Mouse (Mus musculus) heart, postnatal 10 days (tissue): ENCODE results near the gene Hipk2. TPM values are rescaled to one million over a fixed set of nuclear protein-coding genes. Genes with fewer than 3 reads are reported as not detected.
A peak's percentile ranks its signal among the peaks of the same experiment; 100 is the strongest.

ENCODE experiments used
- DNase-seq, 2 experiments: peaks; one replicate each; pipeline ENCODE4 v3.0.0; 2021
- intact Hi-C: fragments of 180-260 bp; cut with DNase I; formaldehyde crosslinking; loops from one replicate; pipeline ENCODE4 v1.15.1; 2025
- total RNA-seq, 2 experiments: library from RNA; stranded (reverse); gene quantifications; 2 replicates each; pipeline ENCODE4 v1.2.3; 2021

The Hipk2 gene
- total RNA-seq, 2 experiments from 2014 or later = 73.7 to 80.5 TPM

DNA sequence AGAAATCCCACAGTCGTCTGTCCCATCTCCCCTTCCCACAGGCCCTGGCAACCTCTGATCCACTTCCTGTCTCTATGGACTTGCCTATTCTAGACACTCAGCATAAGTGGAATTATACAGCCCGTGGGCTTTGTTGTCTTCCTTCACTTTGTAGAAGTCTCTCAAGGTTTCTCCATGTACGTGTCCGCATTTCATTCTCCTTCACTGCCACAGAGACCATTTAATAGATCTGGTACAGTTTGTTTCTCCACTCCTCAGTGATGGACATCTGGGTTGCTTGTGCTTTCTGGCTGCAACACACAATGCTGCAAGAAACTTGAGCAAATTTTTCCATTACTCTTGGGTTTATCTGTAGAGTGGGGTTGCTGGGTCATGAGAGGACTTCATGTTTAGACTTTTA, 36.1 kb downstream of the Hipk2 start:
- no peak for DNase-seq
- intact Hi-C loops = no loop called here

DNA sequence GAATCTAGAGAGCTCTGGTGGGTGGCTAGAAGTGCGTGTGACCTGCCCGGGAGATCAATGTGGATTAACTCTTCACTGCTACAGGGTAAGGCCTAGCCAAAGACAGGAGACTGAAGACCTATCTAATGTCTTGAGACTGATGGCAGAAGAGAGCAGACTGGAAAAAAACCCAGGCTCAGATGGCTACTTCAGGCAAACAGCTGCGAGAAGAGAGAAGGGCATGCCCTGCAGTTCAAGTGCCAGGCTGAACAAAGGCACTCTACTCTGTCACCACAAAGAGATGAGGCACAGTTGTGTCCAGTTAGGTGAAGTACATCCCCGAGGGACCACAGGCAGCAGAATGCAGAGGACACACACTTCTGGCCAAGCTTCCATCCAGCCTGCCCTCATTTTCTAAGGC, 37.9 kb downstream of the Hipk2 start:
- DNase-seq = no peak
- intact Hi-C loops = no loop called here

DNA sequence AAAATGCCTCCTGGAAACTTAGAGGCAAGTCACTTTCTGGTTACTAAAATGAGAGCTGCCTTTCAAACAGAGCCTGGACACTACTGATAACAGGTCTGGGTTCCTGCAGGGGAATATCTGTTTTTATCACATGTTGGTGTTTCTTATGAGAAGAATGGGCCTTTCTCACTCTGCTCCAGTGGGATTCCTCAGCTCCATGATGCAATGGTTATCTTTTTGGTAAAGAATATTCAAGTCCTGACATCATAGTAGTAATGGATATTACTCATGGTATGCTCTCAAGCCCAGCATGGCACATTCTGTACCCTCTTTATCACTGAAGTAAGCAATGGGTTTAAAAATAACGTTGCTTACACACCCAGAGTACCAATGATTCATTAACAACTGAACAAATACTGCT, 40.7 kb downstream of the Hipk2 start:
- no peak for DNase-seq
- intact Hi-C loops = no loop called here

DNA sequence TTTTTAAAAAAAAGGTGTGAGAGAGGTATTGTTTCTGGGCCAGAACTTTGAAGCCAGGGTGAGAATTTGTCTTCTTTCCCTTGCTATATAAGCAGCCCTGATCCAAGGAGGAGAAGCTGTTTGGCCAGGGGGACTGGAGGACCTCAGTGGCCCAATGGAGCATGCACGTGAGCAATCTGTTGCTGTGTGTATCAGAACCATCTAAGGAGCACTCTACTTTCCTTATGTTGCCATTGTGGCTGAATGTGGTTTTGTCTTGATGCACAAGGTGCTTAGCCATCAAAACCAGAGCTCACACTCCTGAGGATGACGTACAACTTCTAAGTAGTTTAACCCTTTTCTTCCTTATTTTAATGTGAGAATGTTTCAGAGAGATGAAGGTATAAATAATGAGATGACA, 41.2 kb downstream of the Hipk2 start:
- intact Hi-C loops = no loop called here
- no peak for DNase-seq

DNA sequence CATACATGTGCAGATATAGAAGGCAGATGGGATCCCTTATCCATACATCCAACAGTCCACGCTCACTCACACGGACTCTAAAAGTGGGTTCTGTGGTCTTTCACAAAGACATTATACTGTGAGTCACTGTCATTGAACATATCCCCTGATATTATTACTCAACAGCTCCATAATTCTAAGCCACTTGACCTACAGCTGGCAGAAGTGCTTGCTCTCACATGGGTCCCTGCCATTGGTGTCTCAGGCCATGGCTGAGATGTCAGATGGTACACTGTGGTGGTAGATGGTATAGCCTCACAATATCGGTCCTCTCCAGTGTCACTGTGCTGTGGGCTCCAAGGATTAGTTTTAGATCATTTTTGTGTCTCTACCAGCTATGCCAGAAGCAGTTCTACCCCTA, 42.2 kb downstream of the Hipk2 start:
- no peak for DNase-seq

DNA sequence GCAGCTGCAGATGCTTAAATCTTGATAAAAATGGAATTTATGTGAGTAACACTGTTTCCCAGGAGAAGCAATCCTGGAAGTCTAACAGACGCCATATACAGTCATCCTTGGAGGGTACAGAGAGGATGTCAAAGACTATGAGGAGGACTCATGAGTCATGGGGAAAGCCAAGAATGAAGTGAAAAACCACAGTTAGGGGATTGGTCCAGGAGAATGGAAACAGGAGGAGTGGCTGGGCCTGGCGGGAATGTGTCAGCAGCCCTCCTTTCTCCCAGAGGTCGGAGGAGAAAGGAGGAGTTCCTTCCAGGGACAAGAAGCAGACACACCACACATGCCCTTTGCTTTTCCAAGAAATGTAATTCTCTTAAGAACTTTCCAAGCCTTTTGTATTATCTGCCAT, 46.5 kb downstream of the Hipk2 start:
- DNase-seq = no peak
- intact Hi-C loops = no loop called here

More for the DNA sequence above, 42.2 kb downstream of the Hipk2 start:
- intact Hi-C loops = no loop called here

DNA sequence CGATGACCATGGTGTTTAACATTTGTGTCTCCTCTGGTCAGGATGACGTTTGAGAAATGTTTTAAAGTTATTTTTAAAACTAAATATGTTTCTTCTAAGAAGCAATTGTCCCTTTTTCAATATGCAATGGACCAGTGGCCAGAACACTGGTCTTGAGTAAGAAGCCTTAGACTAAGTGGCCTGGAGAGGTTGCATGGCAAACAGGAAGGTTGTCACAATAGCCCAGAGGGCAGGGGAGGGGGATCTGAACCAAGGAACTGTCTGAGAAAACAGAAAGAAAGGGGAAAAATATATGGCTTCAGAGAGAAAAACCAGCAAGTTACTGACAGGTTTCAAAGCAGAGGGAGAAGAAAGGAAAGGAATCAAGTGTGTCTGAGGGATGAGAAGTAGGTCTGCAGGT, 47.8 kb downstream of the Hipk2 start:
- DNase-seq = no peak
- intact Hi-C loops = no loop called here

DNA sequence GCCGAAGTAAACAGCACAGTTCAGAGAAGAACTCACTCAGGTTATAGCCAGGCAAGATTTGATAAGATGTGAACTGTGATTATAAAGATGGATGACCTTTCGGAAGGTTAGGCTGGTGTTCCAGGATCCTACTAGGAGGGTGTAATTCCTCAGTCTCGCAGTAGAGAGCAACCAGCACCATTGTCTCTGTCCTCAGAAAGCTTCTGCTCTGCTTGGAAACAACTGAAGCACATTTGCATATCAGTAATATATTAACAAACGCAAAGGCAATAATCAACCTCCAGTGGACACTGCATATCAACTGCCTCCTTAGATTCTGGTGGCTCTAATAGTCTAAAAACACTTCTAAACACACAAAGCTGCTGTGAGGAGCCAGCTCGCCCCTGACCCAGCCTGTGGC, 48.5 kb downstream of the Hipk2 start:
- intact Hi-C loops = no loop called here
- no peak for DNase-seq

DNA sequence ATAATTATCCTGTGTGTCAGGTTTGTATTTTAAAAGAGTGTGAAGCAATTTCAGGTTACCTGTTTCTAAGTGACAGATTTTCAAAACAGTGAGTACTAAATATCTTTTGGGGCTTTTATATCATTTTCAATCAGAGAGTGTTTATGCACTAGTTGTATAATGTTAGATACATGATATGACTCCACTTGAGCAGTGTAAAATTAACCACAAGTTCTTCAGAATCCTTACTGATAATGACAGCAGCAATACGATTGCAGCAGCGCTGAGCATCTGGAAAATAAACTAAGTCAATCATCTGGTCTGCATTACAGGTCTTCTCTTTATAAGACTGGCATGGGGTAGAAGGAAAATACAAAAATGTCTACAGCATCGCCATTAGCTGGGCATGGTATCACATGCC, 49.1 kb downstream of the Hipk2 start:
- no peak for DNase-seq
- intact Hi-C loops = no loop called here

DNA sequence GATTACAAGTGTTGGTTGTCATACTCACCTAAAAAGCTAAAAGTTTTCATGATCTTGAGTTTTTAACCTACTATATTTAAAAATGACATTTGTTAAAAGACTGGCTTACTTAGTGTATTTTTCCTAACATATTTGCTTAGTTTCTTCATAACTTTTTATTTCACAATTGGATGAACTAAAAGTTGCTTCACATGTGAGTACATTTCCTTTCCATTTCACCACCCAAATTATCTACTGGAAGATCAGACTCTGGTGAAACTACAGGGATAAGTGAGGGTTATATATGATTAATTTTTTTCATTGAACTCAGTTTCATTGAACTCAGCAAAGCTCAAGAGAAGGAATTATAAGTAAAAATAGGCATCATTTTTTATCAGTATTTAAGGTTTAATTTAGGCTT, 50.1 kb downstream of the Hipk2 start:
- intact Hi-C loops = no loop called here

DNA sequence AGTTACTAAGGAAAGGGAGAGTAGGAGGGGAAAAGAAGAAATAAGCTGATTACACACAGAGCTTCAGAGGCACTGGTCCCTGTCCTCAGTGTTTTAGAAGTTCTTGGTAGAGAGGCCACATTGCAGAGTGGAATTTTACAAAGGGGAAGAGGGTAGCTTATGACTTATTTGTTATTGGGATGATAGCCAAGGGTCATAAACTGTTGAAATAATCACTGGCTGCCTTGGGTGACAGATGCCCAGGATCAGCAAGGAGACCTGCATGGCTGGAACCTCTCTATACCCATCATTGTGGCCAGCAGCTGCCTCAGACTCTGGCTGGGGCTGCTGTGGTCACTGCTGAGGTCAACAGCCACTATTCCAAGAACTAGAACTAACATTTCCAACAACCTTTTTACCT, 52.1 kb downstream of the Hipk2 start:
- DNase-seq = no peak
- intact Hi-C loops = no loop called here

More for the DNA sequence above, 50.1 kb downstream of the Hipk2 start:
- no peak for DNase-seq

DNA sequence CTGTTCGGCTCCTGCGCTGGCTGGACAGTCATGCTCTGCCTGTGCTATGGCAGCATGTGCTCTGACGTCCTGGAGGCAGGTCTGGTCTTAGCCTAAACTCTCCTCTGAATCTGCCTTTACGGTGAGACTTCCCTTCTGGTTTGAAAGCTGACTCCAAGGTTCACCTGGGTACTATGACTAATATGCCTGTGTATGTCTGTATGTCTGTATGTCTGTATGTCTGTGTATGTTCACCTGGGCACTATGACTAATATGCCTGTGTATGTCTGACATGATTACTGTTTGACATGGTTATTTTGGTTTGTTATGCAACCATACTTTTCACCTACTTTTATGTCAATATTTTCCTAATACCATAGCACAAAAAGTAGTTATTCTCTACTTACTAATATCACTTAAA, 52.8 kb downstream of the Hipk2 start:
- intact Hi-C loops = no loop called here

DNA sequence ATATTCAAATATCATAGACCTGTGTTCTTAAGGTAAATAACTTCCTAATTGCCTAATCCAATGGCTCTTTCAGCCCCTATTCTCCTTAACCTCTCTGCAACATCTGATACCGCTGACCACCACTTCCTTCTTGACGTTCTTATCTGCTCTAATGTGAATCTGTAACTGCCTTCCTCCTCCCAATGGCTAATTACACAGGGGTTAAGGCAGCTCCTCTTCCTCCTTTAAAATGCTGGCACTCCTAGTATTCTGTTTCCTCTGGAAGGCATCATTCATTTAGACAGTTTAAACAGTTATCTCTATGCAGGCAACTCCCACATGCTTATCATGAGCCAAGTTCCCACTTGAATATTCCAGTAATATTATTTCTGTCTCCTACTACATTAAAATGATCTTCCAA, 54.3 kb downstream of the Hipk2 start:
- no peak for DNase-seq
- intact Hi-C loops = no loop called here

More for the DNA sequence above, 52.8 kb downstream of the Hipk2 start:
- no peak for DNase-seq

DNA sequence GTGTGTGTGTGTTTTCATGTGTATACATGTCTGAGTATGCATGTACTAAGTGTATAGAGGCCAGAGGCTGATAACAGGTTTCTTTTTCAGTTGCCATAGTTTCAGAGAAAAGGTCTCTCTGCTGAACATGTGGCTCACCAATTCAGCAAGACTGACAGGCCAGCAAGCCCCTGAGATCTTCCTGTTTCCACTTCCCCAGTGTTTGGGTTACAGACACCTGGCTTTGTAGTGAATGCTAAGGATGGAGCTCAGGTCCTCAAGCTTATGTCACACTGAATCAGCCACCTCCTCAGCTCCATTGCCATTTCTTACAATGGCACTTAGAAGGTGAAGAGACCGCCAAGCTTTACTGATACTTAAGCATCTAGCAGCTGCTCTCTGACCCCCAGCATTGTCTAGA, 55.1 kb downstream of the Hipk2 start:
- DNase-seq = no peak
- intact Hi-C loops = no loop called here

DNA sequence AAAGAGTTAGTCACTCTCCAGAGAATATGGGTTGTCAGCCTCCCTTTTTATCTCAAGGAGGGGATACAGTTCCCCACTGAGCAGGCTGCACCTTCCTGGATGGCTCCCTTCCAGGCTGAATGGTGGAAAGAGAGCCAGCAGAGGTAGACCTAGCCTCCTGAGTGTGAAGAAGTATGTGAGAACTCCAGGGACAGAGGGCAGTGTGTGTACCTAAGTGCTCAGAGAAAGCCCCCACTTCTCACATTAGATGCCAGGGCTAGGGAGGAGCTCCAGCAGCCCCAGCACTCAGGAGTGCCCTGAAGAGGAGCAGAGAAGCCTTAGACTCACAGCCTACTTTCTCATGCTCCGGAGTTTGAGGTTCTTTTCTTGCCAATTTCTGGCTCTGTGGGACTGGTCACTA, 59.7 kb downstream of the Hipk2 start:
- intact Hi-C loops = no loop called here
- no peak for DNase-seq

DNA sequence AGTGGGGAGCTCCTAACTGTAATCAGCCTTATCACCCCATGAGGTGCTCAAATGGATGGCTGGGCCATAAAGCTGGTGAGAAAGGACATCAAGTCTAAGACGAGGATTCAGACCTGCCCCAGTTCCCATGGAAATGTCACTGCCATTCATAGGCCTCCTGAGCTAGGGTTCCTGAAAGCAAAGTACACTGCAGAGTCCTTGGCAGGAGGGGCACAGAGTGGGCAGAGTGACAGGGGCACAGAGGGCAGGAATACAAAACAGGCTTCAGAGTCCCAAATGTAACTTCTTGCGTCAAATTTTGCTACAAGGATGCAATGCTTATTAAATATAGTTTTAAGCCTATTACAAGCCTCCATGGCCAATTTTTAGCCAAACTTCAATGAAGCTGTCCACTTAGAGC, 60.4 kb downstream of the Hipk2 start:
- intact Hi-C loops = no loop called here
- no peak for DNase-seq

DNA sequence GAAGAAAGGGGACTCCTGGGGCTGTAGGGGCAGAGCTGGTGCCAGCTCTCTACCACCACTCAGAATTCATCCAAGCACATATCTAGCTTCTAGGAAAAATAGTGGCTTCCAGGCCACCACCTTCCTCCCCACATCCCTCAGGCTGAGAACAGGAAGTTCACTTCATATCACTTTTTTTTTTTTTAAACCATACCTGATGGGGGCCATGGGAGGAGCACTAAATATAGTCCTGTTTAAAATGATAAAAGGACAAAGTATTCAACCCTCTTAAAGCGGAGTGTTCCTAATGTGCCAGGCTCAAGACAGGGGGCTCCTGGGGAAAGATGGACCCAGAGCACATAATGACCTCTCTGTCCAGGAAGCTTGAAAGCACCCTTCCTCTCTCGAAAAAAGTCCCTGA, 61.3 kb downstream of the Hipk2 start:
- intact Hi-C loops = no loop called here
- DNase-seq = no peak

DNA sequence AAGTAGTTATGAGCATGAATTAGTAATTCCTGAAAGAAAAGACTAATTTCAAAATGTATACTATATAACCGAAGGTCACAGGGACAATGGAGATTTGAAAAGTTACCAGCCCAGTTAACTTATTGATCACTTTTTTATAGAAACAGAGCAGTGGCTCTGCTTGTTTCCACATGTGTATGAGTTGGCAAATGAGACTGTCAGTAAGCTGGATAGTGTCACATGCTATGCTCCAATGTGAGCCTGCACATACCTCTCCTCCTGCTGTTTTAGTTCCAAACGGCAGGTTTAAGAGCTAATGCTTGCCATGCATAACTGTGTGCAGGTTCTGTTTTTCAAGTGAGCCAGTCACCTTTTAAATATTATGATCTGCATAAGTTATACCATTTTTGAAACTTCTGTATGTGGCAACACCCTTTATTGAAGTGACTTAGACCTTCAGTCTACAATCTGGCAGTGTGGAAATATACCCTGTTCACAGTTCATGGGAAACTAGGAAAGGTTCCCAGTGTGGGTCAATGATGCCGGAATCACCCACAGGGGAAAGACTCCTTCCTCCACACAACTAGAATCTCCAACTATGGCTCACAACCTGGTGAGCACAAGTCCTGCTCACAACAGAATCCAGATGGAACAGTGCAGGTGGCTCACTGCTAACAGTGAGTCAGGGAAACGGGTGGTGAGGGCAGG, 64.4 kb downstream of the Hipk2 start:
- intact Hi-C loops = no loop called here
- DNase-seq = no peak

DNA sequence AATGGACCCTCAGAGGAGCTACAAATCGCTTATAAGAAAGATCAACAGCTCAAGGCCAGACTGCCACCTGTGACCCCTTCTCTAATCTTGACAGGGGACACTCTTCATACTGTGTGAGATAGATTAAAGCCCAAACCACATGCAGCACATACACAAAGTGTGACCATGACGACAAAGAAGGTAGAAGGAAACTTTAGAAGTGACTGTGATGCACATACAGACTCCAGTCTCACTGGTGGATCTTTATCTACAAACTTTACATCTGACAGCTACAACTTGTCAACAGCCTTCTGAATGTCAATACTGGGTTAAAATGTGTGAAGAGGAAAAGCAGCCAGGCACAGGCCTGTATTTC, 65.9 kb downstream of the Hipk2 start:
- DNase-seq = no peak
- intact Hi-C loops = no loop called here

DNA sequence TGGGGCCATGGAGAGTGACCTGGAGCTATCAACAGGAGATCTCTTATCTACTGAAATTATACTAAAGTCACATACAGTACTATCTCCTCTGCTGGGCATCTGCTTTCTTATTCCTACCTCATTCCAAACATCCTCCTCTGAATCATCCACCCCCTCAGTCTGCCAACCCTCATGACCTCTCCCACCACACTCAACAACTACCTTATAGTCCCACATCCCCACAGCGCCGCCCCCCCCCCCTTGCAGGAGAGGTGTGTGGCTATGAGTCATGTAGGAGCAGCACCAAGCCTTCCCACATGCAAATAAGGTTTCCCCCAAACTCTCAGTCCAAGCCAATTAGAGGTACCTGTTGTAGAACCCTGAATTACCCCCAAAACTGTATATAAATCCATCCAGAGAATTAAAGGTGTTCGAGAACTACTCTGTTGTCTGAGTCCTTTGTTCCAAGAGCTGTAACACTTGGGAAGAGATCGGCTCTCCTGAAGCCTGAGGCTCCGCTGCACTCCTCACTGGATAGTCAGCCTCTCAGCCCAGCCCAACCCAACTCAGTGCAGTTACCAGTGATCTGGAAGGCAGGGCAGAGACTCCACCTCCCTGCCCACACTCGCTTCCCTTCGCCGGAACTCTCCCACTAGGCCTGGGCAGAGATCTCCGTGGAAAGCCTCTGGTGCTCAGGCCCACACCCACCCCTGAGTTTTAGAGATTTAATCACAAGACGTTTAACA, 66.4 kb downstream of the Hipk2 start:
- intact Hi-C loops = loop anchor here (5.0 kb wide), 1 partner anchor 63 kb away; no protein-coding TSS in a partner anchor
- no peak for DNase-seq

DNA sequence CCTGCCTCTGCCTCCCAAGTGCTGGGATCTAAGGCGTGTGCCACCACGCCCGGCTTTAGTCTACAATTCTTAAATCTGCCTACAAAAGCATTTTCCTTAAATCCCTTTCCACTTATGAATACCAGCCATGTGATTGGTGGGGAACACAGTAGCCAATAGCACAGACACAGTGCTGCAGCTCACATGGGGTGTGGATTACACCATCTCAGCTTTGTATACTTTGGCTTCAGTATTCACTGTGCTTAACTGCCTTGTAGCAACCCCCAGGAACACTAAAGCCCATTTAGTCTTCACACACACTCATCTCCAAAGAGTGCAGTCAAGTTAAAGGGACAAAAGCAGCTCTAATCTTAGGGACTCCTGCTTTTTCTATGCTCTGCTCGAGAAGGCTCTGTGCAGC, 67.6 kb downstream of the Hipk2 start:
- no peak for DNase-seq
- intact Hi-C loops = loop anchor here (5.0 kb wide), 1 partner anchor 64 kb away; no protein-coding TSS in a partner anchor

DNA sequence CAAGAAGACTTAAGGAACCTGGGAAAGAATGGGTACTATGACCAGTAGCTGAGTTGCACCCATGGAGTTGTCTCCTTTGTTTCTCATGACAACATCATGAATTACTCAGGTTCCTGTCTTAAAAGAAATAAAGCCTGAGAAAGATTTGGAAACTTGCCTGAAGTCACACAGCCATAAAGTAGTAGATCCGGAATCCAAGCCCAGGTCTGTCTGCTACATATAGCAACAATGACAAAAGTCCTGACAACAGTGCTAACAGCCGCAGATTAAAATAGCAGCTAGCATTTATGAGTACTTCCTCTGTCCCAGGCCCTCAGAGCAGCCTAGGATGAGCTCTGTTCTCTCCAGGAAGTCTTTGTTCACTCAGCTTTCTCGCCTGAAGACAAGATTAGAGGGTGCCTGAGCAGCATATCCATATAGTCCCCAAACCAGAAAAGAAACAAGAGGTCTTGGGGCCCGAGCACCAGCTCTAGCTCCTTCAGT, 69.0 kb downstream of the Hipk2 start:
- DNase-seq = peak in 1 of 2 experiments; percentile 42

More for the DNA sequence above, 69.0 kb downstream of the Hipk2 start:
- intact Hi-C loops = loop anchor here (5.0 kb wide), 1 partner anchor 65 kb away; no protein-coding TSS in a partner anchor
